Mouse (Mus musculus) cerebellum, postnatal 14 days (tissue): ENCODE results near the gene Vps39.

Source experiments
- DNase-seq, 2 experiments: peaks; one replicate each; pipeline ENCODE4 v3.0.0; 2021; ENCODE audit warnings: mixed read lengths in 2 of 2

Gene Vps39

DNA sequence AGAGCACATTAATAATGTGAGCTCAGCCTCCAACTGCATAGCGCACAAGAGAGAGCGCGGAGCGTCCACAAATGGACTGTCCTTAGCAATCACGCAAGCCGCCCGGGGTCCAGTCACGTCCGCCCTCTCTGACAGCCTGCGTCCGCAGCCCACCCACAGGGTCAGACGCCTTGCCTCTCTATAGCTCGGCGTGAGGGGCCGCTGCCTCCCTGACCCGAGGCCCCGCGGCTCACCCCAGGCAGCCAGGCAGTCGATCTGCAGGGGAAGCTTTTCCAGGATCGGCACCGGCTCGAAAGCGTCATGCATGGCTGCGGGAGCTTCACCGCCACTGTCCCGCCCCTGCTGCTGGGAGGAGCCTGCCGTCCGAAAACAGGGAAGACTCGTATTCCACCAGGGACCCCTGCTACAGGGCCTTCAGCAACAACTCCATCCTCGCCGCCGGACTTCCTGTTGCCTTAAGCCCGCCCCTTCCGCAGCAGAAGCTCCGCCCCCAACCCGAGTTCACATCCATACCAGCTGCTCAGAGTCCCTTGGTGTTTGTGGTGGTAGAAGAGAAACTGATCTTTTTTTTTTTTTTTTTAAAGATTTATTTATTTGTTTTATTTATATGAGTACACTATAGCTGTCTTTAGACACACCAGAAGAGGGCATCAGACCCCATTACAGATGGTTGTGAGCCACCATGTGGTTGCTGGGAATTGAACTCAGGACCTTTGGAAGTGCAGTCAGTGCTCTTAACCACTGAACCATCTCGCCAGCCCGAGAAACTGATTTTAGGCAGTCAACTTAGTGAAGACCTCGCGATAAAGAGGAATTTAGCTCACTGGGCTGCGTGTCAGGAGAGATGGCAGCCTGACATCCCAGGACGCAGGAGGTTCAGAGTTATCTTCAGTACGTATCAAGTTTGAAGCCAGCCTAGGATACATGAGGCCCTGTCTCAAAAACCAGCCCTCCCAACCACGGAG is at the start of gene Vps39:
Gene Vps39 (minus strand): TSS at position 456 of the 965 bp plus-strand sequence.
- peak; percentile 89 to 94 for DNase-seq

DNA sequence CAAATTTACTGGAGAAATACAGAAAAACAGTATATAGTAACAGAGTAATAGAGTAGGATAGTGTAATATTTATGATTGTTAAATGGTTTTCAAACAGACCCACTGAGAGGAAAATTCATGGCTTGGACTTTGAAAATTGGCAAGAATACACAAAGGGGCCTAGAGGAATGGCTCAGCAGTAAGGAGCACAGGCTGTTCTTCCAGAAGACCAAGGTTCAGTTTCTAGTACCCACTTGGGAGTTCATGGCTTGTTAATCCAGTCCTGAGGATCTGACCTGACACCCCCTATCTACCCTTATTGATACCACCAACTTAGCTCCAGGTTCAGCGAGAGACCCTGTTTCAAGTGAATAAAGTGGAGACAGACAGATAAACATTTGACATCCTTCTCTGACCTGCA is 45.0 kb upstream of the Vps39 start:
- no peak for DNase-seq

DNA sequence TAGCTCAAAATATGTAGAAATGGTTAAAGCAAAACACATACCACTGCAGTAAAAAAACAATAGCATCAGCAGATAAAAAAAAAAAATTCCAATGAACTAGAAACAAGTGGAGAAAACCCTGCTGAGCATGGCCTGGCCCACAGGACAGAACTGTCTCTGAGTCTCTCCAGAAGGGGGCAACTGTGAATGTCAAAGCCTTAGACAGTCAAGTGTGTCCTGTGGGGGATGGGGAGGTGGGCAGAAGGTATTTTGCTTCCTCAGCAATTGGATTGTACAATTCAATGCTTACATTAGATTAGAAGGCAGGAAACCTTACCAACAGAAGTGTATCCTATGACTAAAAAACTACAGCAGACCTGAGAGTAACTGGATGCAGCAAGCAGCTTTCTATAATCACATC is 39.5 kb upstream of the Vps39 start:
- no peak for DNase-seq

DNA sequence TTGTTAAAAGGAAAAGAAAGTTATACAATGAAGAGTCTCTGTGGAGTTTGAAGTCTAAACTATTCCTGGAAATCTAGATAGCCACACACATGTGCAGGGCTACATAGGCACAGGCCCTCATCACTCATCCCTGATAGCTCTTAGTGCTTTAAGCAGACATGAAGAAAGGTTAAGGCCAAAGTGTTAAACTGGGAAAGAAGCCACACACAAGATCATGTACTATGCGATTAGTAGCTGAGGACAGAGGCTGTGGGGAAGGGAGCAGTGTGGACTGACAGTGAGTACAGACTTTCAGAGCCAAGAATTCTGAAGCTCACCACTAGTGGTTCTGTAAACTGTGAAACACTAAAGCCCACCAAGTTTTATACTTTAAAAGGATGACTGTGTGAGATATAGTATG is 38.0 kb upstream of the Vps39 start:
- DNase-seq, result no peak

DNA sequence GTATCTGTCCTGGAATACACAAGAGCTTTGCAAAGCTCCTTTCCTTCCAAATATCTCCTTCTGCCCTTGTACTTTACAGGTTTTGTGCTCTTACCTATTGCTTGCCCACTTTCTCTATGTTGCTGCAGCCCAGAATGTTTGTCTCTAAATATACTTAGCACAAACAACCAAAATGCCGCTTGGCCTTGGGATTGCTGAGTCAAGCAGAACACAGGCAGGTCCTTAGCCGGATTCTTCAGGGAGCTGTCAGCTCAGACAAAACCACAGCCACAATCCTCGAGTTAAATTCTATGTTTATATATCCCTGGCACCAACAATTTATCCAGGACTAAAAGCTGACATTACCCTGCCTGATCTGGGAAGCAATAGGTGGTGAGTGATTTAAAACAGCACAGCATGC is 36.4 kb upstream of the Vps39 start:
- no peak for DNase-seq

DNA sequence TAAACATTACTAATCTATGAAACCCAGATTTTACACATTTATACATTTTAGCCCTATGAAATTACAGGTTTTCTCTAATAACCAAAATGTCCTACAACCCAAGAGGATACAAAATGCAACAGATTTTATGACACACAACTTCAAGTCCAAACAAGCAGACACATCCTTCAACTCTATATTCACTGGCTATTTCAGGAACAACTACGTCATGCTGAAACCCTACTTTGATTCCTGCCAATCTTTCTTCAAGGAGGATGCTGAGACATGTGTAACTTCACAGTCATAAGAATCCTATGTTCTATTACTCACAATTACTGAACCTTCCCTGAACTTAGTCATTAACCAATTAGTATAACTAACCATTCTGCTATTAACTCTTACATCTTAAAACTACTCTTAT is 34.4 kb upstream of the Vps39 start:
- DNase-seq, result no peak

DNA sequence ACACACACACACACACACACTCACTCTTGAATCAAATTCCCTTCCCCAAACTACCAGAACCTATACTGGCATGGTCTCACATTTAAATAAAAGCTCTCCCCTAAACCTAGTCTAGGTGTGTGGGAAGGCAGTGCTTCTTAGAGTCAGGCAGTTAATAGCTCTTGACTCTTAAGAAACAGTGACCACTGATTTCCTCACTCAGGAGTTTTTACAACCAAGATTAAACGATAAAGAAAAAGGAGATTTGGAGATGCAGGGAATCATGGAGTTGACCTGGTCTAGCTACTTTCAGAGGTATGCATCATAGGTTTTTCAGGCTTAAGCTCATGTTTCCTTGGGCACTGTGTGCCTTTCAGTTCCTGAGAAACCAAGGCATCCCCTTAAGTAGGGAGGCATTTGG is 33.3 kb upstream of the Vps39 start:
- DNase-seq, result no peak

DNA sequence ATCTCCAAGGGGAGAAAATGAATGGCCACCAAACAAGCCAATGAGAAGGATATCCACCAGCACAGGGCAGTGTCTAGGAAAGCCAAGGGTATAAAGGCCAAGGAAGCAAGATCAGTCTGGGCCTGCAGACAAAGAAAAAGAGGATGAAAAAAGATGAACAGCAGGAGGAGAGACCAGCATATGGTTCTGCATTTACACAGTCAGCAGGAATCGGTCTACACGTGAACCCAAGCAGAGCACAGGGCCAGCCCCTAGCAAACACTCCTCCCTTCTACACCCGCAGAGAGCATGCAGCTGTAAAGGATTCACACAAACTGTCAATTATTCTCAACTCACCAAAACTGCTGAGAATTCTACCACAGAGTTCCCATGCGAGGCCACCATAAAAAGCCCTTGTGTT is 20.9 kb upstream of the Vps39 start:
- DNase-seq, result no peak

DNA sequence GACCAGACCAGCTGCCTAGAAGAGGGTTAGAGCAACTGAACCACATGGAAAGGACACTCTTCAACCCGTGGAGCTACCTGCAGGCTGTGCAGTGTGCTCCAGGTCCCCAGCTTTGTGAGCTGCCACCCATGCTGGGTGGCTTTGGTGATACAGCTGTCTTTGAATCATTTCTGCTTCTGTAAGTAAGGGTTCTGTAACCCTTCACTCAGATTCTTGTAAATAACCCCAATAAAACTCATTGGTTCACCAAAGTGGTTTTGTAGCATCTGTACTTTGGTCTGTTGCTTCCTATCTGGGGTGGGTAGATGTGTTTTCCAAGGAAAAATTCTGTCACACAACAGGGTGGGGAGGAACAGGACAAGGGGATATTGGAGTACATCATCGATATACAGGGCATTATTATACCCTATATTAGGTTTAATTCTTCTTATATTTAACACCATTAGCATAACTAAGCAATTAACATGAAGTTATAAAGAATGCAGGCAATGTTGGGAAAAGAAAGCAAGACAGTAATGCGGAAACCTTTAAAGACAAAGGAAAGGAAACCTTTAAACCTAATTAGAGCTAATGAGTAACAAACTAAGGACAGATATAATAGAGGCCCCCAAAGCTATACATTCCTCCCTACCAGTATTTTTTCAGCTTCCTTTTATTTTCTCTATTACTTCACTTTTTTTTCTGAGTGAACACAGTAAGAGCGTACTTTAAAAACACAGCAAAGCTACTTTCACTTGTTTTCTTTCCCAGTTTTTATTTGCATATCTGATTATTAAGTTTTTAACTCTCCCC is 14.7 kb upstream of the Vps39 start:
- DNase-seq, result no peak

DNA sequence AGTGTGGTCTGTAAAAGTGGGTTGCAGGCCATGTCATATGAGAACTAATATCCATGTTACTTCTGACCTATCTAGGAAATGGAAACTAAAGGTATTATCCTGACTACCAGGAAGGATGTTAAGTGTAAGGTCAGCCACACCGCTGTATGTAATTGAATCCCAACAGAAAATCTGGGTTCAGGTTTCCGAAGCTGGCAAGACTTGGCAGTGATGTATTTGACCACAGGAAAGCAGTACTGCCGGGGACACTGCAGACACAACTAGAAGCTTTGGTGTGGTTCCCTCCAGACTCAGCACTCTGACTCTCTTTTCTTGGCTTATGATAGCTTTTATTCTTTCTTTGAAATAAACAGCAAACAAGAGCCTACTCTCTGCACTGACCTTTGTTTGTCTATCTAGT is 13.6 kb upstream of the Vps39 start:
- no peak for DNase-seq

DNA sequence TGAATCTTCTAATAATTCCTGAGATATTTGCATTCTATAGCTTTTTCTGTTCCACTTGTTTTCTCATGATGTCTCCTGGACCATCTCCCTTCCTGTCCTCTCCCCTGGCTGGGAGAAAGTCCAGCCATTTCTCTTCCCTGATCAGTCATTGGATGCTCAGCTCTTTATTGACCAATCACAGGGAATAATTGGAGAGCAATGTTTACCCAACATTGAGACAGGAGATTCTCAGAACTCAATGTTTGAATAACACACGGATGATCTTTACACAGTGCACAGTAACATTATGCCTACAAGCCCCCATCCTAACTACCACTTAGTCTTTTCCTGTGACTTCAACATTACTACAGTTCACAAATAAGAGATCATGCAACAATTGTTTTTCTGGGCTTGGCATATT is 7.5 kb upstream of the Vps39 start:
- no peak for DNase-seq

DNA sequence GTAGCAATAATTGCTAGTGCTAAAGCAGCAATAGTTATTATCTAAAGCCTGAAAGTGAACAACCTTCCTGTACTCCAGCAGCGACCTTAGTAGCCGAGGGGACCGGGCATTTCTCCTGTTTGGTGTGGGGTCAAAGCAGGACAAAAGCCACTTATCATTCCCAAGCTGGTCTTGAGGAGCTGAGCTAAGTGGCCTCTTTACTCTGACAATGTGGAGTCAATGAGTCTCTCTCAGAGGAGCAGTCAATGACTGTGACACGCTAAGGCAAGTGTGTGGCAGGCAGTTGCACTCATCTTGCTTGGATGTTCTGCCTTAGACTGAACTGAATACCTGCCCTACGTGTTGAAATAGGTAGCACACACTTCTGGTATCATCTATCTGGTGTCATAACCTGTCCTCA is 1.6 kb downstream of the Vps39 start:
- no peak for DNase-seq

DNA sequence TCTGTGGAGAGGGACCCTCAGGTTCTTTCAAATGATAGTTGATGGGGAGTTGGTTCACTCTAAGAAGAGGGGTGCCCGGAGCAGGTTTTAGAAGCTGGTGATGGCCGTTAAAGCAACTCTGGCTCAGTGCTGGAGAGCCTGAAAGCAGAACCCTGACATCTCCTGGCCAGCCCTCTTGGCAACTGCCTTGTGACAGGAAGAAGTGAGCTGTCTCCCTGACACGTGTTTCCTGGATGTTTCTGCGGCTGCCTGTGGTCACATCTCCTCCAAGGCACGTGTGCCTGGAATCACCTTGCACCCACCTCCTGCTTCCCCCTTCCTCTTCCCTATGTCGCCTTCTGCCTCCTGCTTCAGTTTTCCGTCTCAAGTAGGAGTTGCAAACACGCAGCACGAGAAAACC is 4.8 kb downstream of the Vps39 start:
- DNase-seq, result no peak

DNA sequence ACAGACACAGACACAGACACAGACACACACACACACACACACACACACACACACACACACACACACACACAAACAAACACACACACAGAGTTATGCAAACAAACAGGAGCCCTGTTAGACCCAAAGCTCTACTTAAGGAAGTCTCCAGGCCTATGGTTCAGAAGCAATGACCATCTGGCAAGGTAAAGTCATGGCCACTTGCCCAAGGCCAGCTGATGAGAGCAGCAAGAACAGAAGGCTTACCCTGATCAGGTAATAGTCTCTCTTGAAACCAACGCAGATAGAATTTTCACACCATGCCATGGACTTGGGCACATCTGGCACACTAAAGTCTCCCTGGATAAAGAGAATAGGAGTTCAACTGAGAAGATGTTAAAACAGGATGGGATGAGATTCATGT is 11.2 kb downstream of the Vps39 start:
- peak; percentile 51 to 54 for DNase-seq

DNA sequence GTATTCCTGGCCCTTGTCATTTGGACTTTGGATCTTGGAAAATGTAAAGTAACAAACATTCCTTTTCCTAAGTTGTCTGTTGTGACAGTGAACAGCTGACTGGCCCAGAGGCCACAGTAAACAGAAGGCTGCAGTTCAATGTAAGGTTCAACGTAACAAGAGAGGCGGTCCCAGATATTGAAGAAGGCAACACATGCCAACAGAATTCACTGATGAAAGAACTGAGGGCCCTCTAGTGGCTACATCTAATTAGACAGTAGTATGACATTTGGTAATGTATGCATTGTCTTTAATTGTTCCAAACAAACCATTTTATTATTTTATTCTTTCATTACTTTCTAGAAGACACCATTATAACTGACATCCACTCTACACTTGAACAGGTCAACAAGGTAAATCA is 15.1 kb downstream of the Vps39 start:
- peak in 1 of 2 experiments; percentile 14 for DNase-seq

DNA sequence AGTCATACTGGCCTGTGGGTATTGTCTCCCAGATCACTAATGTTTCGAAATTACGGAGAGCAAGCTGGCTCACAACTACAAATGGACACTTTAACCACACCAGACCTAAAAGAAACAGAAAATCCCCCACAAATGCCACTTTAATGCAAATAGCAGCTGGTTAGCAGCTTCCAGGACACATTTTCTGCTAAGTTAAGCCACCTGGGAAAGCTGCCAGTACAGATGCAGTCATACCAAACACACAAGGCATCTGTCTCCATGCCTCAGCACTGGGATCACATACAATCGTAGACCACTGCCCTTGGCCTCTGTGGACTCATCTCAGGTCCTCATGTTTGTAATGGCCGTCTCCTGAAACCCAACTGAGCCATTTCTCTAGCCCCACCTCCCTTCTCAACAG is 21.4 kb downstream of the Vps39 start:
- DNase-seq, result no peak

DNA sequence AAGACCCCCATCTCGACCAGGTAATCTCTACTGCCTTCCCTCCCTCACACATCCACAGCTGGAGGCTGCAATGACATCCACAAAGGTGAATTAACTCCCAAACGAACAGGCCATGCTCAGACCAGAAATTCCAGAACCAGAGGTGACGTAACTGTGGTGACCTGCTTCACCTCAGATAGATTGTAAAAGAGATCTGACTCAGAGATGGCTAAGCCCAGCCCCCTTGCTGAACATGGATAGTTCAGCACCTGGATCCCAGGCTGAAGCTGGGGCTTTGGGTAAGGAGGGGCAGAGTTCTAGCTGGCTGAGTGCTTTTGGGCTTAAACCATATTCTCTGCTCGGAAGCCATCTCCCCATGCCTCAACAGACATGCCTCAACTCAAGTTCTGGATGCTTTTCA is 37.9 kb downstream of the Vps39 start:
- DNase-seq, result no peak

DNA sequence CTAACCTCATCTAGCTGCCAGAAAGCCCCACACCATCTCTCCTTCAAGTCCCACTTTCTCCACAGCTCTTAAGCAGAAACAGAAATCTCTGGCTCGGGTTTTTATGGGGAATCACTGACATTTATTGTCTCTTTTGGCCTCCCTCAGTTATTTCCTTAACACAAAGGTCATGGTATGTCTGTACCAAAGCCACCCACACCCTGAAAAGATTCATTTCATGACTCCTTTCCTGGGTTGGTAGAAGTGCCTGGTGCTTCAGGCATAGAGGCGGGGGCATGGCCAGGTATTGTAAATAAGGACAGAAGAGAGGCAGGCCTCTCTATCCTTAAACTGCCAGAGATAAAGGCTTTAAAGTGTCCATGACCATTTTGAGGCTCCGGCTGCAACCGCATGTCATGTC is 38.5 kb downstream of the Vps39 start:
- DNase-seq, result no peak

DNA sequence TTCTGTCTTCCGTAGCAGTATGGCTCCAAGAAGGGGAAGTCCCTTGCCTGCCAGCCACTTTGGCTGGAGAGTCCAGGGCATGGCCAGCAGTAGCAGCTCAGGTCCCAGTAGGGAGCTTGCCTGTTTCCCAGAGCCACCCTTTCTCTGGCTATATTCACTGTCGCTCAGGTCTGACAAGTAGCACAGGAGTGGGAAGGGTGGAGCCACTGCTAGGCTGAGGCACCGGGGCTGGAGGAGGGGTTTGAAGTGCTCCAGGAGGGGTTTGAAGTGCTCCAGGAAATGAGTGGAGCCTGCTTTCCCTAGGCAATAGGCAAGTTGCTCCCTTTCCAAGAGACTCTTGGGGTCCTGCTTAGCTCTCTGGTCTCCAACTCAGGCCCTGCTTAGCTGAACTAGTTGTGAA is 39.0 kb downstream of the Vps39 start, which contains the start of gene Pla2g4f:
Gene Pla2g4f (minus strand): TSS at position 190 of the 400 bp plus-strand sequence.
- peak in 1 of 2 experiments; percentile 20 for DNase-seq

DNA sequence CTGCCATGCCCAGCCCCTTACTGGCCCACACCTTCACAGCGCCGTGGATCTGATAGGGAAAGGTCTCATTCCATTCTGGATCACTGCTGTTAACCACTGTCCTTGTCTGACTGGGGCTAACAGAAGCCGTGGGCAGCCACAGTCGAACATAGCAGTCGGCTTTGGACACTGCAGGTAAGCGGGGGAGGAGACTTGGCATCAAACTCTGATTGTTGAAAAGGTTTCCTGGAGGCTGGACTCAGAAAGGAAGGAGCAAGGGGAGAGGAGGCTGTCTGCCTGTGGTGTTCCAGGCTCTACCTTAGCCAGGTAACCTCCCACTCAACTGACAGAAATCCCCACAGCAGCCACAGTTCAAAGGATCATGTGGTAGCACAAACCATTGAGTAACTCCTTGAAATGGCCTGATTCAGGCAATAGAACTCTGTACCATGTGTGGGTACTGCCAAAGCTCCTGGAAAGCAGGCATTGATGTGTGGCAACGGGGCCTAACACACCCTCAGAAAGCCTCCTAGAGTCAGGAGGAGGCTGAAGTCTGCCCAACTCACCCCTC is 40.6 kb downstream of the Vps39 start:
- DNase-seq, result no peak

DNA sequence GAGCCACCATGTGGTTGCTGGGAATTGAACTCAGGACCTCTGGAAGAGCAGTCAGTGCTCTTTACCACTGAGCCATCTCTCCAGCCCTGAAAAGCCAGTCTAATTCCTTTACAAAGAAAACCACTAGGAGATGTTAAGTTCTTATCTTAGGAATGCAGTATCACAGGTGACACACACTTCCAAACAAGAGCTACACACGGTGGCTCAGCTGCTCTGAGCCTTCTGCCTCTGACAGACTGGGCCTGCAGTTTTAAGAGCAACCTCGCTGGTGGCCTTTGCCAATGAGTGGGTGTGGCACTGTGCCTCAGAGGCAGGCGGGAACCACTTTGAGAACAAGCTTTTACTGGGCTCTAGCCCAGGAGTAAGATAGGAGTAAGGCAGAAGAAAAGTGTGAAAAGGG is 48.8 kb downstream of the Vps39 start:
- DNase-seq, result no peak

DNA sequence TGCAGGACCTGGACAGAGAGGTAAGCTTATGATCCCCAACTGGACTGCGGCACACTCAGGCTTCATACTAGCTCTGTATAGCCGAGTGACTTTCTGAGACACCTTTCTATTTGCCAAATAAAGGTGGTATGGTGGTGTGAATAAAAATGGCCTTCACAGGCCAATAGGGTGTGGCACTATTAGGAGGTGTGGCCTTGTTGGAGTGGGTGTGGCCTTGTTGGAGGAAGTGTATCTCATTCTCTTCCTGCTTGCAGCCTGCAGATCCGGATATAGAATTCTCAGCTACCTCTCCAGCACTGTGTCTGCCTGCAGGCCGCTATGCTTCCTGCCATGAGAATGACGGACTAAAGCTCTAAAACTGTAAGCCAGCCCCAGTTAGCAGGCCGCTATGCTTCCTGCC is 51.9 kb downstream of the Vps39 start:
- no peak for DNase-seq

DNA sequence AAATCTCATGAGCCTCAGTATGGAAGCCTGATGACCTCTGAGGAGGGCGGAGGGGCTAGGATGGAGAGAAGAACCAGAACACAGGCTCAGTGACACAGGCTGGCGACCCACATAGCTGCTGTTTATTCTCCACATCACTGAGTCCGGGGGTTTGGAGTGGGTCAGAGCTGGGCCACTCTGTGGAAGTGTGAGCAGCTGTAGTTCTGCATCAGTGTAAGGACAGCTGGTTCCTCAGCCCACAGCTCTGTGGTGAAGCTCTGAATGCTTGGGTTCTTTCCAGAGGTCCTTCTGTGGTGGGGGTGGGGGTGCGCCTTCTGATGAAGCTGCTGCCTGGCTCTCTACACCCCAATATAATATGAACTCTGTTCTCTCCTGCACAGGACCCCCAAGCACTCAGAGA is 53.1 kb downstream of the Vps39 start:
- DNase-seq, result no peak

DNA sequence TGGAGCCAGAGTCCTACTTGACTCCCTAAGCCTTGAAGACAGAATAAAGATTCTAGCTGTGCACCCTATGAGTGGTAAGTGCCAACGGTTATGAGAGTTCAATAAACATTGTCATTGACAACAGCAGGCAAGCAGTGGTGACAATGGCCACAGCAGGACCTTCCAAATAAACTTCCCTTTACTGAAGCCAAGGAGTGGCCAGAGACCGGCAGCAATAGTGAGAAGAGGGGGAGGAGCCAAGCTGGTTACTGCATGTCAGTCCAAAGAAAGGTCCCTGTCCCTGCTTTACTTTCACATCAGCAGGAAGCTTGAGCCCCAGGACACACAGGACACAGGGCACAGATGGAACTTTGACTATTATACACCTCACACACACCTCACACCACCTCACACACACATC is 56.8 kb downstream of the Vps39 start:
- no peak for DNase-seq
